Mouse (Mus musculus) intestine, embryonic 16.5 days (tissue): ENCODE results near the gene Gm20388. TPM values are rescaled to one million over a fixed set of nuclear protein-coding genes. Genes with fewer than 3 reads are reported as not detected.

Source experiments
- ATAC-seq: fragments of 200-750 bp; cut with Nextera tagmentation; 2 replicates; pipeline ENCODE4 v1.8.0; 2017; ENCODE audit warnings: moderate TSS enrichment, moderate library complexity
- H3K27ac ChIP-seq: fragments of 300-500 bp; sonication (generic); 2 replicates; pipeline ENCODE4 v1.5.1; 2014; ENCODE audit warnings: mild to moderate bottlenecking, low read length
- H3K27me3 ChIP-seq: fragments of 300-500 bp; sonication (generic); replicated peaks from 2 replicates; pipeline ENCODE4 v1.6.1; 2014; ENCODE audit warnings: low read length, control low read depth, mixed read lengths; ENCODE audit not compliant: control insufficient read depth, insufficient read depth
- H3K36me3 ChIP-seq: fragments of 300-500 bp; sonication (generic); 2 replicates; pipeline ENCODE4 v1.6.1; 2014; ENCODE audit warnings: low read length, control low read depth; ENCODE audit not compliant: control insufficient read depth, insufficient read depth
- H3K4me1 ChIP-seq: fragments of 300-500 bp; sonication (generic); 2 replicates; pipeline ENCODE4 v1.6.1; 2014; ENCODE audit warnings: low read length, control low read depth, mixed read lengths; ENCODE audit not compliant: control insufficient read depth, insufficient read depth
- H3K4me2 ChIP-seq: fragments of 300-500 bp; sonication (generic); 2 replicates; pipeline ENCODE4 v1.6.1; 2014; ENCODE audit warnings: low read depth, low read length, control low read depth
- H3K4me3 ChIP-seq: fragments of 300-500 bp; sonication (generic); 2 replicates; pipeline ENCODE4 v1.5.1; 2014; ENCODE audit warnings: mild to moderate bottlenecking, low read length
- H3K9ac ChIP-seq: fragments of 300-500 bp; sonication (generic); 2 replicates; pipeline ENCODE4 v1.6.1; 2014; ENCODE audit warnings: low read depth, low read length
- H3K9me3 ChIP-seq: fragments of 300-500 bp; sonication (generic); 2 replicates; pipeline ENCODE4 v1.6.1; 2016; ENCODE audit warnings: low read length, control low read depth; ENCODE audit not compliant: control insufficient read depth
- WGBS: fragments of 180-500 bp; shearing (Covaris S2); extraction: QIAGEN DNeasy Blood & Tissue Kit; methylation state at CpG from one replicate; pipeline ENCODE4 v1.1.7; 2014; 5-methylcytosine and 5-hydroxymethylcytosine counted together
- polyA plus RNA-seq: library from polyadenylated mRNA; unstranded; fragments of >200 nt; fragmentation: Nextera tagmentation; extraction: Ambion mirVana; gene quantifications from 2 replicates; pipeline ENCODE4 v1.2.1, GENCODE M21; 2015

Gene Gm20388
- polyA plus RNA-seq, 1 experiment from 2014 or later, result 5.8 TPM

DNA sequence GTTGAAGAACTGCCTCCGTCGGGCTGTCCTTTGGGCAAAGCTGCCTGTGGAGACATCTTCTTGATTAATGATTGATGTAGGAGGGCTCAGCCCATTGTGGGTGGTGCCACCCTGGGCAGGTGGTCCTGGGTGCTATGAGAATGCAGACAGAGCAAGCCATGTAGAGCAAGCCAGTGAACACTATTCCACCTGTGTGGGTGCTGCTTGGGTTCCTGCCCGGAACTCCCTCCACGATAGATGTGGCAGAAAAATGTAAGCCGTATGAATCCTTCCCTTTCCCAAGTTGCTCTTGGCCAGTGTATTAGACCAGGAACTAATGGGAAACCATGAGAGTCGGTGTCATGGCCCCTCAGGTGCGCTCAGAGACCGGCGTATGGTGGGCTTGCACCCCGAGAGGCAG, 1830.1 kb downstream of the Gm20388 start:
- Histone ChIP-seq H3K4me1 (no peaks in the 10 kb centered on the region), H3K9ac (no peak overlapping the region), H3K4me3 (no peak overlapping the region), H3K27ac (no peak overlapping the region), H3K36me3 (no peaks in the 10 kb centered on the region), H3K4me2 (no peak overlapping the region), H3K9me3 (no peaks in the 10 kb centered on the region), H3K27me3 (no peaks in the 10 kb centered on the region)
- ATAC-seq, result no peak
- 84% methylated on average over 10 of the region's 10 CpGs for WGBS

DNA sequence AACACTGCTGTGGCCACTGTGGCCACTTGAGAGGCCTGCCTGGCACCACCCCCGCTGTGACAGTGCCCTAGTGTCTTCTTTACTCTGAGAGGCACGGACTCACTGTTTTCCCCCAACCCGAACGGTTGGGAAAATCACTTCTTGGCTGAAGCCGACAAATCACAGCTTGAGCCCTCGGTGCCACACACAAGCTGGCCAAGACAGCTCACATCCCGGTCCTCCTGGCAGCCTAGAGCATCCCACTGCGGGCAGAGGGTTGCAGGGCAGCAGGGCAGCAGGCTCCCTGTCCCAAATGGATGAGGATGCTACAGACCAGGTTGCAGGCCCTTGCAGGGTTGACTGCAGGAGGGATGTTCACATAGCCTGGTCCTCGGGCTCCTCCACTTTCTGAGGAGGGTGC, 1838.9 kb downstream of the Gm20388 start:
- H3K4me2 ChIP-seq, result no peak overlapping the region
- ATAC-seq, result no peak
- peaks cover 3% of the 10 kb centered on the region; the same call in 1 of the 2 replicates for H3K9me3 ChIP-seq
- H3K27me3 ChIP-seq, result peaks cover 9% of the 10 kb centered on the region
- H3K27ac ChIP-seq, result no peak overlapping the region
- H3K4me3 ChIP-seq, result no peak overlapping the region
- WGBS, result 75% methylated on average over 9 of the region's 9 CpGs
- H3K4me1 ChIP-seq, result no peaks in the 10 kb centered on the region
- no peak overlapping the region for H3K9ac ChIP-seq
- no peaks in the 10 kb centered on the region for H3K36me3 ChIP-seq

DNA sequence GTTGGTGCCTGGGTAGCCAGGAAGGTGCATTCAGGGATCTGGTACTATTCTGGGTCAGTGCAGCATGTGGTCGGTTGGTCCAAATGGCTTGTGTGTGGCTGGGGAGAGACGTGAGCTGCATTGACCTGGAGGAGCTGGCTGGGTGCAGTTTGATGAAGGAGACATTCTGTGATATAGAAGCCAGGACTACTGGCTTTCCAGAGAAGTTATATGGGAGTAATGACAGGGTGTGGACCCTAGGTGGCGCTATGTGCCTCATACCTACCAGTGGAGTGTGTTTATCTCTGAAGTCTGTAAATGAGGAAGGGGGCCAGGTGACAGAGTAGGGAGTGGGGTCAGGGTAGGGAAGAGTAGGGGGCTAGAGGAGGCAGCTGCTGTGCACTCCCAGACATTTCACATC, 1839.9 kb downstream of the Gm20388 start:
- WGBS, result 33% methylated on average over 3 of the region's 3 CpGs
- no peaks in the 10 kb centered on the region for H3K36me3 ChIP-seq
- H3K27me3 ChIP-seq, result peaks cover 9% of the 10 kb centered on the region
- H3K4me2 ChIP-seq, result no peak overlapping the region
- H3K4me1 ChIP-seq, result no peaks in the 10 kb centered on the region
- no peak overlapping the region for H3K4me3 ChIP-seq
- ATAC-seq, result no peak
- peaks cover 3% of the 10 kb centered on the region; the same call in 1 of the 2 replicates for H3K9me3 ChIP-seq
- H3K9ac ChIP-seq, result no peak overlapping the region
- no peak overlapping the region for H3K27ac ChIP-seq

DNA sequence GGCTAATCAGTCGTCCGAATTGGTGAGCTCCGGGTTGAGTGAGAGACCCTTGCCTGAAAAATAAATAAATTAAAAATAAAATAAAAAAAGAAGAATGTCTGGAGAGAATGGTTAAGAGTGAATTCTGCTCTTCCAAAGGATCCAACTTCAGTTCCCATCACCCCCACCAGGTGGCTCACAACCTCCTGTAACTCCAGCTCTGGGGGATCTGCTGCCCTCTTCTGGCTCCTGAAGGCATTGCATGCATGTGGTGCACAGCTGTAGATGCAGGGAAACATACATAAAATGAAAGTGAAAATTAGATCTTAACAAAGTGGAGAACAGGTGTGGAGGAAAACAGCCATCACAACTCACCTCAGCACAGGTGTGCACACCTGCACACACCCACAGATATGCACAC, 1840.8 kb downstream of the Gm20388 start:
- Histone ChIP-seq H3K9ac (no peak overlapping the region), H3K4me3 (no peak overlapping the region), H3K27me3 (peaks cover 9% of the 10 kb centered on the region), H3K4me2 (no peak overlapping the region), H3K27ac (no peak overlapping the region), H3K36me3 (no peaks in the 10 kb centered on the region), H3K9me3 (peaks cover 3% of the 10 kb centered on the region; the same call in 1 of the 2 replicates), H3K4me1 (no peaks in the 10 kb centered on the region)
- WGBS, result 29% methylated on average over 3 of the region's 3 CpGs
- no peak for ATAC-seq

DNA sequence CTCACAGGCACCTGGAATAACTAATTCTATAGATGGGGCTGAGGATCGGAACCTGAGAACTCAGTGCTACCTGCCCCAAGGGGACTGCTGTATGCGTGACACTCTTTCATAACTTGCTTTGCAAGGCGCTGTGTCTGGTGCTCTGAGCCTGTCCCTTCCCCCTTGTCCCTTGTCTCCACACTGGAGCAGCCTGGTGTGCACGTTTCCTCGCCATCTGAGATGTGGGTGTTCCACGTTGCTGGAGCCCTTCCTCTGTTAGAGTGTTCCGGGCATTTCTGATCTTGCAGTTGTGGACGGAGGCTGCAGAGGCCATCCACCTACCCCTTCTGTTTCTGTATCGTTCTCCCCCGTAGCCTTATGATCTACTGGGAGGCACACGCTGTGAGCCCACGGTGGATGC, 1847.8 kb downstream of the Gm20388 start:
- no peak for ATAC-seq
- Histone ChIP-seq H3K27ac (no peak overlapping the region), H3K9ac (no peak overlapping the region), H3K4me3 (no peak overlapping the region), H3K4me2 (no peak overlapping the region), H3K27me3 (peaks cover under 1% of the 10 kb centered on the region; the same call in 1 of the 2 replicates), H3K9me3 (no peaks in the 10 kb centered on the region), H3K4me1 (no peaks in the 10 kb centered on the region), H3K36me3 (no peaks in the 10 kb centered on the region)
- WGBS, result 70% methylated on average over 12 of the region's 12 CpGs

DNA sequence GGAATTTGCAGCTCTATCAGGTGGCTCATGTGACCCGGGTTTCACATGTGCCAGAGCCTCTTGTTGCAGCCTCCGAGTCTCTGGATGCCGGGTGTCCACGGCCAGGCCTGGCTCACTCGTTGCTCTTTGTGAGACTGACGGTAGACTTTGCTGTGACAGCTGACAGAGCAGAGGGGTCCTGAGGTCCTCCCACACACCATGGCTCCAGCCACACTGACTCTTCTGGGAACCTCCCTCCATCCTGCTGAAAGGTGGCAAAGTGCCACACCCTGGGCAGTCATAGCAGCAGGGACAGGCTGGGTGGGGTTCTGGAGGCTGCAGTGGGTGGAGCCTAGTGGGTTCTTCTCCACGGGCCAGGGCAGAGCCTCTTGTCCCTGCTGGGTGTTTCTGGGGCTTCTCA, 1849.8 kb downstream of the Gm20388 start:
- 76% methylated on average over 7 of the region's 7 CpGs for WGBS
- H3K4me3 ChIP-seq, result no peak overlapping the region
- no peaks in the 10 kb centered on the region for H3K27me3 ChIP-seq
- H3K27ac ChIP-seq, result no peak overlapping the region
- H3K36me3 ChIP-seq, result no peaks in the 10 kb centered on the region
- H3K4me1 ChIP-seq, result no peaks in the 10 kb centered on the region
- no peak for ATAC-seq
- H3K9me3 ChIP-seq, result no peaks in the 10 kb centered on the region
- no peak overlapping the region for H3K4me2 ChIP-seq
- H3K9ac ChIP-seq, result no peak overlapping the region

DNA sequence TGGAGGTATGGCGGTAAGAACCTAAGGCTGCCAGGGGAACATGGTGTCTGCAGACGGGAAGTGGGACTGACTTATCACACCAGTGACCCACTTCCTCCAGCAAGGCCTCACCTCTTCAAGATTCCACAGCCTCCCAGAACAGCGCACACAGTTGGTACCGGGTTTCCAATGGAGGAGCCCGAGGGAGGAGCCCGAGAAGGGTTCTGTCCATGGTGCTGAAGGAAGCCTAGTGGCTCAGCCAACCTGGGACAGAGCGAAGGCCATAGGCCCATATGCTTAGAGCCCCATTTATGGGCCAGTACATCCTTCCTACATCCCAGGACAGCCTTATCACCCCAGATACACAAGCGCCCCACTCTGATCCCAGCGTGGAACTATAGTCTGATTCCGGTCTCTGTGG, 1850.8 kb downstream of the Gm20388 start:
- H3K4me2 ChIP-seq, result no peak overlapping the region
- no peaks in the 10 kb centered on the region for H3K4me1 ChIP-seq
- H3K27ac ChIP-seq, result no peak overlapping the region
- WGBS, result 31% methylated on average over 10 of the region's 10 CpGs
- H3K9ac ChIP-seq, result no peak overlapping the region
- no peaks in the 10 kb centered on the region for H3K36me3 ChIP-seq
- ATAC-seq, result no peak
- H3K27me3 ChIP-seq, result no peaks in the 10 kb centered on the region
- no peaks in the 10 kb centered on the region for H3K9me3 ChIP-seq
- no peak overlapping the region for H3K4me3 ChIP-seq

DNA sequence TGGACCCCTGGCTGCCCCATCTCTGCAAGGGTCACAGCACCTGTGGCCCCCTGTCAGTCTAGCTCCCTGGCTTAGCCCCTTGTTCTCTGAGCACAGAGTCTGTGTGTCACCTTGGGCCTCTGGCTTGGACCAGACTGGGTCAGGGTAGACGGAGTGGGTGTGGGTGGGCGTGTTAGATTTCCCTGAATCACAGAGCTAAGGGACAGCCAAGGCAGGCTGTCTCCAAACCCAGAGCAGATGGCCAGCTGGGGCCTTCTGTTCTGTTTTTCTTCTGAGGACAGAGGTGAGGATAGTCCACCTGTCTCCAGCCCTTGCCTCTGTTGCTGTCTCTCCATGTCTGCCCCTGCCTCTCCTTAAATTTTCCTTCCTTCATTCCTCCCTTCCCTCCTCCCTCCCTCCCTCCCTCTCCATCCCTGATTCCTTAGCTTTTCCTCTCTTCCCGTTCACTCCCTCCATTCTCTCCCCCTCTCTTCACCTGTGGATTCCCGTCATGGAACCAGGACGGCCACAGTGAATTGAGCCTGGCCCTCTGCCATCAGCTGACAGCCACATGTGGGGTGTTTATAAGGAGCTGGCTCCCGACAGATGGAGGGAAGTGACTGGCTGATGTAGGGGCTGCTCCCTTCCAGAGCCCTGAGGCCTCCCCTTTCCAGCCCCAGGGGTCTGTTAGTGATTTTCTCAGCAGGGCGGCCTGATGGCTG, 1852.5 kb downstream of the Gm20388 start:
- 53% methylated on average over 7 of the region's 7 CpGs for WGBS
- Histone ChIP-seq H3K36me3 (no peaks in the 10 kb centered on the region), H3K27me3 (no peaks in the 10 kb centered on the region), H3K27ac (no peak overlapping the region), H3K9ac (no peak overlapping the region), H3K4me1 (no peaks in the 10 kb centered on the region), H3K9me3 (no peaks in the 10 kb centered on the region), H3K4me3 (no peak overlapping the region), H3K4me2 (no peak overlapping the region)
- no peak for ATAC-seq

DNA sequence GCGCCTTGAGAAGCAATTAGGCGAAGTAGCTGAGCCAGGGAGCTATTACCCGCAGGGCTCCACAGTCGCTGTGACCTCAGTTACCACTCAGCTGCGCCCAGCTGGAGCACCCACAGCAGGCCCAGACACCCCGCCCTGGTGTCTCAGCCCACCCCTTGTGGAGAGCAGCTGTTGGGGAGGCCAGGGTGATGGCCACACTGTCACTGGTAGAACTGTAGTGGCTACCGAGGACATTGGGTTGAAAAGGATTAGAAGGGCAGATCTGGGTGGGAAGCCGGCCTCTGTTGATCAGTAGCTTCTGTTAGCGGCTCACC, 1853.0 kb downstream of the Gm20388 start:
- no peaks in the 10 kb centered on the region for H3K36me3 ChIP-seq
- H3K9me3 ChIP-seq, result no peaks in the 10 kb centered on the region
- no peak overlapping the region for H3K4me3 ChIP-seq
- H3K27ac ChIP-seq, result no peak overlapping the region
- no peak overlapping the region for H3K9ac ChIP-seq
- 65% methylated on average over 9 of the region's 9 CpGs for WGBS
- no peak overlapping the region for H3K4me2 ChIP-seq
- H3K27me3 ChIP-seq, result no peaks in the 10 kb centered on the region
- no peaks in the 10 kb centered on the region for H3K4me1 ChIP-seq
- no peak for ATAC-seq

DNA sequence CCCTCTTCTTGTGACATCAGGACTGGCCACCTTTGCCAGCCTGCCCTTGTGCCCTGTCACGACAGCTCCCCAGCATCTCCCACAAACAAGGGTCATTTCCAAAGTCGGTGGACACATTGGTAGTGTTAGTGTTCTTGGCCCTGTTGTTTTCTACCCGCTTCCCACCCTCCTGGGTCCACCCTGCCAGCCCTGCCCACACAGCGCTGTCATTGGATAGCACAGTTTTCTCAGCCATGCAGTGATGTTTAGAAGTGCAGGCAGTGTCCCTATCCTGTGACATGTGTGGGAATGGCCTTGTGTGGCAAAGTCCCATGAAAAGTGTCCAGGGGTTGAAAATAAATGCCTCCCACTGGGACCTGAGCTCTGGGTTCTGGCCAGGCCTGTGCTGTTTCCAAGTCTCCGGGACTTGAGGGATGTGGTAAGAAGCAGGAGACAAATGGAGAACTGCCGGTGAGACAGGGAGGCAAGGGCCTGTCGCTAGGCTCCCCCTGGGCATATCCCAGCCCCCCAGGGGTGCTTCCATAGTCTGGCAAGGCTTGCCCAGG, 1855.0 kb downstream of the Gm20388 start:
- 74% methylated on average over 7 of the region's 7 CpGs for WGBS
- no peaks in the 10 kb centered on the region for H3K9me3 ChIP-seq
- ATAC-seq, result no peak
- H3K4me3 ChIP-seq, result no peak overlapping the region
- no peaks in the 10 kb centered on the region for H3K4me1 ChIP-seq
- no peak overlapping the region for H3K9ac ChIP-seq
- H3K27me3 ChIP-seq, result no peaks in the 10 kb centered on the region
- no peak overlapping the region for H3K4me2 ChIP-seq
- H3K27ac ChIP-seq, result no peak overlapping the region
- no peaks in the 10 kb centered on the region for H3K36me3 ChIP-seq
